Mouse (Mus musculus): ENCODE measurements around the gene Casp3.
A peak's percentile ranks its signal among the peaks of the same experiment; 100 is the strongest.
"Not testable (repeated sequence)": the region's sequence is repeated elsewhere in the genome, so short reads cannot be mapped to it uniquely, and the experiment has no call there.

Gene Casp3

DNA sequence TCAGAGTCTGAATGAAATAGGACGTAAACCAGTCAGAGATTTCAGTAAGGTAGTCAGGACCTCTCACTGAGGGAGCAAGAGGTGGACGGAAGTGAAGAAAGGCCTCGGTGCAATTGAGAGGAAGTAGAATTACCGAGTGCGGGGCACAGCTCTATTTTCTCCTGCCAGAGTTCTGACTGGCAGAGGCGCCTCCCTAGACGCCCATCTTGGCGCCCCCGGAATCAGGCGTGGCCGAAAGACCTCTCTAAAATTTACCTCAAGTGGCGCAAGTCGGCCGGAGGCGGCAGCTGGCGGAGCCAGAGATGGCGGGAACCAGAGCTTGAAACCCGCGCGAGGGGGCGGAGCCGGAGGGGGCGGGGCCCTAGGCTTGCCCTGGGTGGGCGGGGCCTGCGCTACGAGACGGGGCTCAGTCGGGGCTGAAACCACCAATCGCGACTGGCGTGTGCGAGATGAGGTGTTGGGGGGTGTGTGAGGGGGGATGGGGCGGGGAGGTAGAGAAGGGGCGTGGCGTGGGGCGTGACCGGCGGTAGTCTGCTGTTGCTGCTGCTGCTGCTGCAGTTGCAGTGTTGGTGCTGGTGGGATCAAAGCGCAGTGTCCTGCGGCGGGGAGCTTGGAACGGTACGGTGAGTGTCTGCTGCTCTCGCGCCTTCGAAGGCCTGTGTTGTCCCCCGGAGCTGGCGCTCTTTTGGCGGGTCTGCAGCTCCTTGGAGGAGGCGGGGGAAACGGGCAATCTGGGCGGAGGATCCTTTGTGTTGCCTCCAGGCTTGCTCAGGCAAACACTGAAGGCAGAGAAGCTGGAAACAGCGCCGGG, at the start of gene Casp3, which contains the start of gene Primpol:
Gene Casp3, plus strand, starts transcription at position 413 of the 811 bp plus-strand sequence.
Gene Primpol, minus strand, starts transcription at position 334 of the 811 bp plus-strand sequence.
- DNase-seq (ENCODE audit: low spot score) = peak; percentile 98

DNA sequence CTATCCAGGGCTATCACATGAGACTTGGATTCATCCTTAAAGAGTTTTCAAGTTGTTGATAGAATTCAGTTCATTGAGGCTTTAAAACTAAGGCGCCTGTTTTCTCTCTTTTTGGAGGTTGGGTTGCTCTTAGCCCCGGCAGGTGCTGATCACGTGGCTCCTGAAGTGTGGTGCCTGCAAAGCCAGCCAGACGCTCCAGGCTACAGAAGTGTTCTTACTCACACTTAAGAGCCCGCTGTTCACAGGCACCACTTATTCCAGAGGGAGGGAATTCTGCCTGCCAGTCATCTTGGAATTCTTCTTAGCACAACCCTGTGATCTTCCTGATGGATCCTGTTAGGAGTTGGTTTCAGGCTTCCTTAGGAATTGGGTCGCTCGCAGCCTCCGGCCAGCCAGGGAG, 49.1 kb upstream of the Casp3 start:
- DNase-seq (ENCODE audit: low spot score) = no peak

DNA sequence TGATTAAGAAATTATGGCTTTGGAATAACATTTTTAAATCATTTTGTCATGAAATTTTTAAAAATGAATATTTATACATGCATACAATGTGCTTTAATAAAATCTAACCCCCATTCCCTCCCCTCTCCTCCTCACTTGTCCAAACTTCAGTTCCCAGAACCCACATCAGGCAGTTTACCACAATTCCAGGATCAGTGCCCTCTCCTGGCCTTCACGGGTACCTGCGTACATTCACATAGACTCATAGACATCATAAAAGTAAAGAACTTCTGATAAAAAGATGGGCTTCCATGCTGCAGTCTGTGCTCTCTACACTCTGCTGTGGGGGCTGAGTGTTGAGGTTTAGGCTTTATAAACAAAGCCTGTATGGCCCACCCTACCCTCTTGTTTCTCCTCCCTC, 48.1 kb upstream of the Casp3 start:
- DNase-seq (ENCODE audit: low spot score) = no peak

DNA sequence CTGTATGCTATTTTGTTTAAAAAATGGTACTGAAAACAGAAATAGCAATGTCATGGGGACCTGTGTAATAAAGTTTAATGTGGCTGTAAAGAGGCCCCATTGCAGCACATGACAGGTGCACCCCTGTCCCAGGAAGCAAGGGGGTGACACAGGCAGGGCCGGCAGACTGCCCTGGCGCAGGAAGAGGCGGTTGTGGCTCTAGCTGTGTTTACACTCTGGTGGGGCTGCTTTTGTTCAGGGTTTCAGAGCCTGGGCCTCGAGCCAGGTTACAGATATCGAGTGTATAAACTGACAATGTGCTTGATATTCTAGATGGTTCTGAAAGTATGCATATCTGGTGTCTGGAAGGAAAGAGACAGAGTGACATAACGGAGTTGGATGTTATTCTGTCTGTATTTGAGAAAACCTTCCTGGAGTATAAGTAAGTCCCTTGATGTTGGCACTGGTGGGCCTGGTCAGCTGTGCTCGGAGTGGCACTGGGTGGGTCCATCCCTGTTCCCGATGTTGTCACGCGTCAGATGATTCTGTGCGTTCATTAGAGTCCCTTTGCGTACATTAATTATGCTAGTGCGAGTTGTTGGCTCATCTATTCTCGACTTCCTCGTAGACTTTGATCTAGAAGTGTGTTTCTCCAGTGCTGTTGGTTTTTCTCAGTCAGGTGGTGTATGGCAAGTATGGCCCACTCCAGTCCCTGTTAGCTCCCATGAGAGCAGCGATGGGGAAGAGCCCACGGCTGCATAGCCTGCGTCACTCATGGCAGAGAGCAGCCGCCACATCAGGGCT, 47.2 kb upstream of the Casp3 start:
- DNase-seq (ENCODE audit: low spot score) = no peak

DNA sequence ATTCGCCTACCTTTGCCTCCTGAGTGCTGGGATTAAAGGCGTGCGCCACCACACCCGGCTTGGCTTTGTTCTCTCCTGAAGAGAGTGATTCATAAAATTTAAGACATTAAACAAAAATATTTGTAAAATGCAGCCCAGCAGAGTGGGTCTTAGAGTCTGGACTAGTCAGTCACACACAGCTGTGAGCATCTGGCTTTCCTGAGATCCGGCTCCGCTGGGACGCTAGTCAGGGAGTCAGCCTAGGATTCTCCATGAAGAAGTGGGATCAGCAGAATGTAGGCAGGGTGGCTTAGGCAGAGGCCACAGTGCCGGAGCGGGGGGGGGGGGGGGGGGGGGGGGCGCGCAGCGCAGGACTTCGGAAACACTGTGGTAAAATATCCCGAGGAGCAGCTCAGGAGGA, 46.4 kb upstream of the Casp3 start:
- no peak for DNase-seq (ENCODE audit: low spot score)

DNA sequence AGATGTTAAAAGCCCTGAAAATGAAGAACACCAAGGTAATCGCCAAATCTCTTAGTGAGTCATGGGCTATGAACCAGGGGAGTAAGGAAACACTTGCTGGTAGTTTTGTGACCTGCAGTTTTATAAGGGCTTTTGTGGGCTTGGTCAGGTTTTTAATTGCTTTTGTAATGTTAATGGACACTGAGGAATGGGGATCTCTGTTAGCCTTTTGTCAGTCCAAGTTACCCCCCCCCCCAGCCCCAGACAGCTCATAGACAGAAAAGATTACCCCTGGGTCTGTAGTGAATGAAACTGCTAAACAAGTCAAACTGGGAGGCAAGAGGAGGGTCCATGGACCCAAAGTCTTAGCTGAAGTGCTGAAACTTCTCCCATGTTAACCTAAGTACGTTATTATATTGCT, 43.6 kb upstream of the Casp3 start:
- DNase-seq (ENCODE audit: low spot score) = no peak

DNA sequence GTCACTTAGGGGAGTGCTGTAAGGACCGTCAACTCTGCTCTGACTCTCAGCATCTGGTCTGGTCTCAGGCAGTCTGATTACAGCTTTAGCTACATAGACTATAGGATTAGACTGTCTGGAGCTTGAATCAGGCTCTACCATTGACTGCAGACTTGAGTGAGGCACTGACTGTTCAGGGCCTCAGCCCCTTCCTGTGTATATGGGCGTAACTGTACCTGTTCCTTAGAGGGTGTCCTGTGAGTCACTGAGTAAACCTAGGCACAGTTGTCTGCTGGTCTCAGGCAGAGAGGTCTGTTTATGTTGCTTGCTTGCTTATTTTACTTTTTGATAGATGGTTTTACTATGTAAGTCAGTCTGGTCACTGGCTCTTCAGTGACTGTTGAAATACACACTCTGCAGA, 43.1 kb upstream of the Casp3 start:
- DNase-seq (ENCODE audit: low spot score) = no peak

DNA sequence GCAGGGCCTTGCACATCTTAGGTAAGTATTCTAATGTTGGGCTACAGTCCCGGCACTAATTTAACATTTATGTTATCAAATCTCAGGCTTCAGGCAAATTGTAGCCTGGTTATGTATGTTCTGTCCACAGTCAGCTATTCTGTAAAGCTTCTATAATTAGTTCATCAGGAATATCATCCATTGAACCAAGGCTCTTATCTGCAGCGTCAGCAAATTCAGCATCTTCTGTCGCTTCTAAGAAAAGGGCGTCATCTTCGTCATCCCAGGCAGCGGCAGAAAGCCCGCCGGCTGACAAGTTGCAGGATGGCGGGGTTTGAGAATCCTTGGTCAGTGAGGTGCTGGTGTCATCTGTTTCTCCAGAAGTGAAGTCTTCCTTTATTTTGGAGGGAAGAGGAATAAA, 38.3 kb upstream of the Casp3 start:
- no peak for DNase-seq (ENCODE audit: low spot score)

DNA sequence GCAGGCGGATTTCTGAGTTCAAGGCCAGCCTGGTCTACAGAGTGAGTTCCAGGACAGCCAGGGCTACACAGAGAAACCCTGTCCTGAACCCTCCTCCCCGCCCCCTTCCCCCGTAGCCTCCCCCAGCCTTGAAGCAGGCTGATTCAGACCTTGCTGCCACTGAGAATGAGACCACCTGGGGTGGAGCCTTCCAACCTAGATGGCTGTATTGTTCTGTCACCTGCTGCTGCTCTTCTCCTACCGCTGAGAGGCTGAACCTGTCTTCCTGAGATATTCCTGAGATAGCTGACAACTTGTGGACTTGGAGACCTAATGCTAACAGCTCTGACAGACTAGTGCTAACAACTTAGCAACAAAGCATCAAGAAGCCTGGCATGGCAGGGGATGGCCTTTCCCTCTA, 32.8 kb upstream of the Casp3 start:
- not testable (repeated sequence) for DNase-seq (ENCODE audit: low spot score)

DNA sequence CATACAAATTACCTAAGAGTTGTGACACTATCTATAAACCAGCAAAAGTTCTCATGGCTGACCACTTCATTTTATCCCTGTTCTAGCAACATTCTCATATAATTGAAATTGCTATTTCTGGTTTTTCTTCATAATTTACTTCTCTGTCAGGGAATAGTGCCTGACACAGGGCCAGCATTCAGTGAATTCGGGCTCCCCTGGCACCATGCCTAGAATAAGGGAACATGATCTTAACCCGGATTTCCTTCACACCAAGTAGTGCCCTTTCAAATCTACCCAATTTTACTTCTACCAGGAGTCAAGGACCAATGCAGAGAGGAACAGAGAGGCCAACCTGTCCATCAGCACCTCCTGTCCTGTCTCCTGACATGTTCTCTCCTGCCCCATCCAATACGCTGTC, 31.5 kb upstream of the Casp3 start:
- no peak for DNase-seq (ENCODE audit: low spot score)

DNA sequence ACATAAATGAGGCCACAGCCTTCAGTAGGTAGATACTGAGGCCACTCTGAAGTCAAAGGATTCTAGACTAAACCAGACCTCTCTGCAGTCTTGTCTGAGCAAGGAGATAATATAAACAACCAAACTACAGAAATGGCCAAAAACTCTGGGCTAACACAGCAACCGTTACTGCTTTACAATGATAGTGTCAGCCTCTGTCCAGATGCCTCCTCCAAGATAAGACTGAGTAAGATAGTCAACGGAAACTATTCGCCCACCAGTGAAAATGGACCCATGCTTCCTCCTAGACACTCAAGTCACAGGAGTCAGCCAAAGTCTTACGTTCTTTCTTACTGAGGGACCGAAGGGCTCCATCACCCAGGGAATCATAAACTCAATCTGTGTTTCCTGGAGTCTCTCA, 29.2 kb upstream of the Casp3 start:
- DNase-seq (ENCODE audit: low spot score) = peak; percentile 64

DNA sequence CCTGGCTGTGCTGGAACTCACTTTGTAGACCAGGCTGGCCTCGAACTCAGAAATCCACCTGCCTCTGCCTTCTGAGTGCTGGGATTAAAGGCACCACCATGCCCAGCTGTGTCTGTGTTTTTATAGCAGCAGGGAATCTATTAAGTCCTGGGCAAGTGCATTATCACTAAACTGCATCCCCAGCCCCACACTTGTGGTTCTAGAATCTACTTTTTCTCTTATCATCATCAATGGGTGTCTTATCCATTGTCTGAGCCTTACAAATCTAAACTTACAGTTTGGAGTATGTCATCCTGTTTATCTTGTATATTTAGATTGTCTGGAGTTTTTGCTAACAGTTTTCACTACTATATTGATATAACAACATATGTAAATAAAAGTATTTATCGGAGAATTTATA, 28.4 kb upstream of the Casp3 start:
- peak; percentile 34 for DNase-seq (ENCODE audit: low spot score)

DNA sequence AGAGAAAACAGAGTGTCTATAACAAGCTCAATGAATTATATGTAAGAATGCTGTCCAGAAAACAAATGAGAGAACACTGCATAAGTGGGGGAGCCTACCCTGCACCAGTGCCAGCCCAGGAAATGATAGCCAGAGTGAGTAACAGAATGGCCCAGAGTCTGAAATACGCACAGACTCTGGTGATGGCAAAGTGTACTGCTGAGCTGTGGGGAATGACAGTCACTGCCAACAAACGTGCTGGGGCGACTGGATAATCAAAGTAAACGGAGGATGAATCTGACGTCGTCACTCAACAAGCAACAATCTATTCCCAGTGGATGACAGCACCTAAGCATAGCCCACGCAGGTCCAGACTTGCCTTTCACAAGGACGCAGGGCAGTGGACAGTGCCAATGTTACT, 24.0 kb upstream of the Casp3 start:
- no peak for DNase-seq (ENCODE audit: low spot score)

DNA sequence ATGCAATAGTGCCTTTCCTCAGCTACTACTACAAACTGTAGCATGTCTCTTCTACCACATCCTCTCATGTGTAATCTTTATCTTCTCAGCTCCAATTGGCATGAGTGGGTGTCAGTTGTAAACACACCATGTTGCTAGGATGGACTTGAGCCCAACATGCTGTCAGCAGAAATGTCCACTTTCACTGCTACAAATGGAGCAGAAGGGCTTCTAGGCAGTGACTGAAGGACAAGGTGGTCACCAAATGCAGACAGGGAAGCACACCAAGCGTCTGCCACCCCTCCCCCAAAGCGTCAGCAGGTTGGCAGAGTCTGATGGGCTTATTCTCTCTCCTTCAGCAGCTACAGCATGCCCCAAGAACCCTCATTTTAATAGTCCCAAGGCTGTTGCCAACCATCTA, 23.3 kb upstream of the Casp3 start:
- DNase-seq (ENCODE audit: low spot score) = no peak

DNA sequence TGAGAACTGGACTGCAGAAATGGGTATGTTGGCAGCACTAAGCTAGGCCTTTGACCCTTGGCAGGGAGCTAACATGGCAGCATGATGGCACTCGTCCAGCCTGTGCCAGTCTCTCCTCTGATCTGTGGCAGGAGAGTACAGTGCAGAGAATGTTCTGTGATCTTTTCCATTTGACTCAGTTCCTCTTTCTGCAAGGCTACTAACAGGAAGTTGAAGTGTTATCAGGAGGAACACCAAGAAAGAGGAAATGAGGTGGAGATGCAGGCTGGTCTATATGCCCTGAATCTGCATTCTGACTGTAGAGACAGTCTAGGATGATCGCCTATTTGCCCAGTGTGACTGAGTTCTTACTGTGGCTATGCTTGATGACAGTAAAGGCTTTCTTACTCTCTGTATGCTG, 21.5 kb upstream of the Casp3 start:
- DNase-seq (ENCODE audit: low spot score) = no peak

DNA sequence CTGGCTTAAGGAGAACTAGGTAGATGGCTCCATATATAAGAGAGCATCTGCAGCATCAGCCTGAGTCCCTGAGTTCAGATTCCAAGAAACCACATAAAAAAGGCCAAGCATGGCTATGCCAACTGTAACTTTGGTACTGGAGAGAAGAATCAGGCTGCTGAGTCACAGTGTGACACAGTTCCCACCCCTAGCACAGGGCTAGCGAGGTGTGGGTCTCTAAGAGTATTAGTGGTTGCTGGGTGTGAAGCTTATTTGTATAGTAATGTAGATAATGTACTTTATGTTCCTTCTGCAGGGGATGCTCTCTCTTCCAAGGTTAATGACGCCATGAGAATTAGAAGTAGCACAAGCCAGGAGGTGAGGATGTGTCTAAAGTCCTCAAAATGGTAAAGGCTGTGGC, 20.6 kb upstream of the Casp3 start:
- DNase-seq (ENCODE audit: low spot score) = no peak

DNA sequence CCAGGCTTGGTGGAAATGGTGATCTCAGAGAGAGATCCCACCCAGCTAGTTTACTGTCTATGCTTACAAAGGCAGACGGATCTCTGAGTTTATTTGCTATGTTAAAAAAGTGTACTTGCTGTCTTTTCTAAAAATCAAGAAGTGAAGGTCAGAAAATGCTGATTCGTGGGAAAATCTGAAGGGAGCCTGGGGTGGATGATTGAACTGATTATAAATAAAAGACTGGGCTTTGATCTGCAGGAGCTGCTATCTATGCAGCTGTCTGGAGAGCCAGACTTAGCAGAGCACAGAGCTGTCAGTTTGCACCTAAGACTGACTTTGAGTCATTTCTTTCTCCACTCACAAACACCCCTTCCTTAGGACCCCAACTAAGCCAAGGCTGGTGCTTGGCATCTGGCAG, 19.7 kb upstream of the Casp3 start:
- no peak for DNase-seq (ENCODE audit: low spot score)

DNA sequence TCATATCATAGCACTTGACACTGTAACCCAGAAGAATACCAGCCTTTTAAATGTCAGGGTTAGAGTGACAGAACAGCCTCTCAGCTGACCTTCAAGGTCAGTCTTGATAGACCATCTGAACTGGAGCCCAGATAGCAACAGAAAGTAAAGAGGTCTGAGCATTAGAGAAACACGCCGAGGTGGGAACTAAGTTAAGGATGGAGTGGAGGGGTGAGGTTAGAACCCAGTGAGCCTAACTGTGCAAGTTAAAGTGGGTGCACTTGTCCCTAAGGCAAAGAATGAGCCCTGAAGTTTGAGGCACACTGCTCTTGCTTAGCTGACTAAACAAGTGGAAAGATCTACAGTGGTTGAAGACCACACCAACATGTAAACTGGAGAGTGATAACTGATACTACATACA, 19.0 kb upstream of the Casp3 start:
- no peak for DNase-seq (ENCODE audit: low spot score)

DNA sequence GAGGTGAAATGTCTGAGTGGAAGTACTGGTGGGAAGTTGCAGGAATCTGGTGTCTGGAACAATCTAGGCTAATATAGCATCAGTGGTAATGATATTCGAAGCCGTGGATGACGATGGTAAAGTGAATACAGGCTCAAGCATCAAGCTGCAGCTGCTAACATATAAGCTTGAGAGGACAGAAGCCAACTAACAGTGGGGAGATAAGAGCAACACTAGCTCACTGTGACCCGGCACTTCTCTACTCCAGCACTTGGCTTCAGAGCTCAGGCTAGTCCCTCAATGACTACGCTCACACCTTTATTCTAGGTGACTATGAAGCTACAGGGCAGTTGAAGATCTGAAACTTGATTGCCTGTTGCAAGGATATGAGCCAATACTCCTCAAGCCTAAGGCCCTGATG, 18.3 kb upstream of the Casp3 start:
- DNase-seq (ENCODE audit: low spot score) = no peak

DNA sequence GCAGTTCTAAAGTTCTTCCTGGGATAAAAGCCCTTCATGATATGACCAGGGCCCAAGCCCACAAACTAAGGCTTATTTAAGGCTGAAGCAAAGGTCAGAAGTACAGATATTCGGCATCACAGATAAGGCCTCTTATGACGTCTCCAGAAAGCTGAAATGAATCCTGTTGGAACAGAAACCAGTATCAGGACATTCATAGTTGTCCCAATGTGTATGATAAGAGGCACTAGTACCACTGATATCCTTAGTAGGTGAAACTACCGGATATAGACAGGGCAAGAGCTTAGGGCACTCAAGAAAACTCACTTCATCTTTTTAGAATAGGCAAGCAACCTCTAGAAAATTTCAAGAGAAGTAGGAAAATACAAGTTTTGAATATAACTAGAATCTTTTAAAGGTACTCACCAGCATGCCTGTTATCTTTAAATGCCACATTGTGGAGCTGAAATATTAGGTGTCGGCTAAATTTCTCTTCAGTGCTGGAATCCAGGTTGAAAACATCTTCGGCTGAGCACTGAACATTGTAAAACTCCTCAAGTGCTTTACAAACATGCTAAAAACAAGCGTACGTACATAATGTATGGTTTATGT, 17.7 kb upstream of the Casp3 start:
- no peak for DNase-seq (ENCODE audit: low spot score)

DNA sequence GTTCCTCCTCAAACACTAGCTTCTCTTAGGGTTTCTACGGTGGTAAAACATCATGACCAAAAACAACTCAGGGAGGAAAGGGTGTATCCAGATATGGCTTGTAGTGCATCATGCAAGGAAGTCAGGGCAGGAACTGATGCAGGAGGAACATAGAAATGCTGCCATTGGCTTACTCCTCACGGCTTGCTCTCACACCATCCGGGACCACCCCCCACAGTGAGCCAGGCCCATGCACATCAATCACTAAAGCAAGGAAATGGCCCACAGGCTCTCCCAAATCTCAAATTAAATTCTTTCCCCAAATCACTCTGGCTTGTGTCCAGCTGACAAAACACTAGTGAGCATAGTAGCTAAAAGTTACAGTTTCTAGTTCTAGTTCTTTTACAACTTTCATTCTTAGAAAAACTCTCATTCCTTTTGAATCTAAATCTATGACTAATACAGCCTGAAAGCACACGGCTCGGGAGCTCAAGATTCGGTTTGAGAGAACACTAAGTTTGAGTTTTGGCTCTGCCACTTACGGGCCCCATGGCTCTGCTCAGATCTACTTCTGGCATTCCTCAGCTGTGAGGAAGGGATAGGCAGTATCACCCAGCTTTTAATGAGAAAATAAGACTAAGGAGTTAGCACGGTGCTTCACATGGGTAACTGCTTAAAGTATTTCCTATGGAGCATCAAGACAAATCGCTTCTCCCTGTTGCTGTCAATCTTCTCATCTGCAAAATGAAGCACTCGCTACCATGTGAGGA, 16.0 kb upstream of the Casp3 start:
- no peak for DNase-seq (ENCODE audit: low spot score)

DNA sequence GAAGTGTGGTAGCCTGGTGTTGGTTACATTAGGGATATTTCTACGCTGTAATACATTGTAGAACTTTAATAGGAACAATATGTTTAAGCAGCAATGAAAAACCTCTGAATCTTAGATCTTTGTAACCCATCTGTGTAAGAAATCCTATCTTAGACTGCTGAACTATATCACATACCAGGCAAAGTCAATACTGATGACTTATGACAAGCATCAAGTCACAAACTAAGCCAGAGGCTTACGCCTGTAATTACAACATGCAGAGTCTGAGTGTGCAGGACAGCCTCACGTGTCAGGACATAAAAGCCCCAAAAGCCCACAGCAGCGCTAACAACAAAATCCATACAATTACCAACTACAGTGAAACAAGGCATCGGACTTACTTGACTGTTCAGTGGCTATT, 13.5 kb upstream of the Casp3 start:
- DNase-seq (ENCODE audit: low spot score) = no peak

All from c-Kit-positive CD71-positive TER-119-positive erythroid progenitor cells, embryonic 14.5 days (primary cell).